Mouse (Mus musculus): ENCODE data around the gene Amh. TPM values are rescaled to one million over a fixed set of nuclear protein-coding genes. Genes with fewer than 3 reads are reported as not detected.

Amh gene
- polyA plus RNA-seq, 1 experiment from 2014 or later = not detected

DNA sequence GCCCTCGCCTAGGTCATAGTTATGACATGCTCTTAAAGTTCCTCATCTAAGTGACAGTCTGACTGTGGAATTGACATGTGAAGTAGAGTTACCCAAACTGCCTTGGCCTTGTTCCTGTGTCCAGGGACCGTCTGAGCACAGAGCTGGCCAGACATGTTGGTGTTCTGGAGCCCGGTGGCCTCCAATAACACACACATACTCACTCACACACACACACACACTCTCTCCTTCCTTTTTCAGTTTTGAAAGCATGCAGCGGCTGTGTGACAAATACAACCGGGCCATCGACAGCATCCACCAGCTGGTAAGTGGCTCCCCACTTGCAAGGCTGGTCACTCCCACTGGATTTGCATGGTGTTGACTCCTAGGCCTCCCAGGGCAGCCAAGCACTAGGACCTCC, 36.7 kb upstream of the Amh start:
- no peak overlapping the region for H3K4me3 ChIP-seq
- peaks cover 6% of the 10 kb centered on the region; the same call in 1 of the 2 replicates for H3K4me1 ChIP-seq
- no peaks in the 10 kb centered on the region for H3K9me3 ChIP-seq (replicated peaks)
- H3K27me3 ChIP-seq (ENCODE audit: low read depth, poor library complexity, severe bottlenecking) = no peaks in the 10 kb centered on the region
- no peak for DNase-seq (ENCODE audit: low spot score)
- peaks cover 97% of the 10 kb centered on the region for H3K36me3 ChIP-seq
- no peak overlapping the region for H3K27ac ChIP-seq
- WGBS = 91% methylated on average over 6 of the region's 6 CpGs

GRCm38 (mm10) chr10:80773816-80774215, 31.2 kb upstream of the Amh start:
- DNase-seq (ENCODE audit: low spot score) = no peak
- Histone ChIP-seq H3K27me3 (ENCODE audit: low read depth, poor library complexity, severe bottlenecking) (no peaks in the 10 kb centered on the region), H3K4me3 (no peak overlapping the region), H3K27ac (peak overlapping the region; percentile 27), H3K4me1 (peaks cover 19% of the 10 kb centered on the region), H3K9me3 (replicated peaks) (no peaks in the 10 kb centered on the region), H3K36me3 (peaks cover 100% of the 10 kb centered on the region)
- 90% methylated on average over 5 of the region's 5 CpGs for WGBS

DNA sequence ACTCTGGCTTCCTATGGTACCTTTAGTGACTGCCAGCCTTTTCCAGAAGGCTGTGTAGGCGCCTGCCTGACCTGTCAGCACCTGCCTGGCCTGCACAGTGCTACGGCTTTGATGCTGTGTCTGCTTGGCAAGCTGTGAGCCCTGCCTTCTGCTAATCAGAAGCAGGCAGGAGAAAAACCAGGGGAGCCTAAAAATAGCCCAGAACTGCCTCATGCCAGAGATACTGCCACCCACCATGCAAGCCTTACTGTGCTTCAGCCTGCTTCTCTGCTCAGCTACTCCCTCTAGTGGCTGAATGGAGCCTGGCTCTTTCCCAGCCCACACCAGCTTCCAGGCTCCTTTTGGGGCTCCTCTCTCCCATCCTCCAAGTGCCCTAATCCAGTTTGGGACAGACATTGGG, 30.5 kb upstream of the Amh start:
- H3K27me3 ChIP-seq (ENCODE audit: low read depth, poor library complexity, severe bottlenecking) = no peaks in the 10 kb centered on the region
- peak; percentile 75 for DNase-seq (ENCODE audit: low spot score)
- peak overlapping the region; percentile 27; the same call in 1 of the 2 replicates for H3K27ac ChIP-seq
- 27% methylated on average over 2 of the region's 2 CpGs for WGBS
- H3K4me1 ChIP-seq = peaks cover 19% of the 10 kb centered on the region
- H3K9me3 ChIP-seq (replicated peaks) = no peaks in the 10 kb centered on the region
- H3K4me3 ChIP-seq = no peak overlapping the region
- peaks cover 100% of the 10 kb centered on the region for H3K36me3 ChIP-seq

DNA sequence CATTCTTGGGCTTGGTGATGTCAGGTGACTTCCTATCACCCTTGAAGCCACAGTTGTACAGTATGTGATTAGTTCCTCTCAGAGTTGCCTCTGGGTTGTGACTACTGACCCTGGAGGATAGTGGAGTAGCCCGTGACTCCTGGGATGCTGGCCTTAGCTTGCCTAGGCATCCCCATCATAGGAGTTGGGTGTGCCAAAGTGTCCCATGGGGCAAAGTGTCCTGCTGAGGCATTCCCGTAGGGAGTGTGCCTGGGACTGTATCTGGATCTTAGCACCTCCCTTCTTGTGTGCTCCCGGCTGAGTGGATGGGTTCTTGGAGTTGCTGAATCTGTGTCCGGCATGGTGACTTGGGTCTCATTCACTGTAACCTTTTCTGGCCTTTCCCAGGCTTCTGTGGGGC, 30.1 kb upstream of the Amh start:
- 82% methylated on average over 4 of the region's 4 CpGs for WGBS
- Histone ChIP-seq H3K4me3 (no peak overlapping the region), H3K4me1 (peaks cover 19% of the 10 kb centered on the region), H3K27me3 (ENCODE audit: low read depth, poor library complexity, severe bottlenecking) (no peaks in the 10 kb centered on the region), H3K27ac (no peak overlapping the region), H3K9me3 (replicated peaks) (no peaks in the 10 kb centered on the region), H3K36me3 (peaks cover 100% of the 10 kb centered on the region)
- DNase-seq (ENCODE audit: low spot score) = no peak

- peaks cover 100% of the 10 kb centered on the region for H3K36me3 ChIP-seq
- peaks cover 19% of the 10 kb centered on the region for H3K4me1 ChIP-seq
- no peaks in the 10 kb centered on the region for H3K27me3 ChIP-seq (ENCODE audit: low read depth, poor library complexity, severe bottlenecking)
- H3K27ac ChIP-seq = no peak overlapping the region
- no peaks in the 10 kb centered on the region for H3K9me3 ChIP-seq (replicated peaks)
- DNase-seq (ENCODE audit: low spot score) = no peak
- WGBS = 88% methylated on average over 4 of the region's 4 CpGs
- H3K4me3 ChIP-seq = no peak overlapping the region
Observed at GRCm38 (mm10) chr10:80775731-80776130, 29.3 kb upstream of the Amh start.

GRCm38 (mm10) chr10:80776358-80776869, 28.6 kb upstream of the Amh start:
- H3K27me3 ChIP-seq (ENCODE audit: low read depth, poor library complexity, severe bottlenecking) = no peaks in the 10 kb centered on the region
- no peak overlapping the region for H3K4me3 ChIP-seq
- WGBS = 84% methylated on average over 6 of the region's 6 CpGs
- DNase-seq (ENCODE audit: low spot score) = no peak
- no peaks in the 10 kb centered on the region for H3K9me3 ChIP-seq (replicated peaks)
- peaks cover 19% of the 10 kb centered on the region for H3K4me1 ChIP-seq
- peaks cover 100% of the 10 kb centered on the region for H3K36me3 ChIP-seq
- H3K27ac ChIP-seq = no peak overlapping the region

- peaks cover 100% of the 10 kb centered on the region for H3K36me3 ChIP-seq
- H3K27me3 ChIP-seq (ENCODE audit: low read depth, poor library complexity, severe bottlenecking) = no peaks in the 10 kb centered on the region
- no peak for DNase-seq (ENCODE audit: low spot score)
- H3K27ac ChIP-seq = no peak overlapping the region
- H3K4me3 ChIP-seq = no peak overlapping the region
- H3K9me3 ChIP-seq (replicated peaks) = no peaks in the 10 kb centered on the region
- H3K4me1 ChIP-seq = peaks cover 19% of the 10 kb centered on the region
- 92% methylated on average over 5 of the region's 5 CpGs for WGBS
Observed at GRCm38 (mm10) chr10:80777123-80777522, 27.9 kb upstream of the Amh start.

GRCm38 (mm10) chr10:80779565-80779964, 25.5 kb upstream of the Amh start:
- no peaks in the 10 kb centered on the region for H3K9me3 ChIP-seq (replicated peaks)
- H3K4me3 ChIP-seq = no peak overlapping the region
- DNase-seq (ENCODE audit: low spot score) = no peak
- H3K36me3 ChIP-seq = peaks cover 100% of the 10 kb centered on the region
- H3K27ac ChIP-seq = no peak overlapping the region
- peaks cover 2% of the 10 kb centered on the region; the same call in 1 of the 2 replicates for H3K4me1 ChIP-seq
- no peaks in the 10 kb centered on the region for H3K27me3 ChIP-seq (ENCODE audit: low read depth, poor library complexity, severe bottlenecking)

DNA sequence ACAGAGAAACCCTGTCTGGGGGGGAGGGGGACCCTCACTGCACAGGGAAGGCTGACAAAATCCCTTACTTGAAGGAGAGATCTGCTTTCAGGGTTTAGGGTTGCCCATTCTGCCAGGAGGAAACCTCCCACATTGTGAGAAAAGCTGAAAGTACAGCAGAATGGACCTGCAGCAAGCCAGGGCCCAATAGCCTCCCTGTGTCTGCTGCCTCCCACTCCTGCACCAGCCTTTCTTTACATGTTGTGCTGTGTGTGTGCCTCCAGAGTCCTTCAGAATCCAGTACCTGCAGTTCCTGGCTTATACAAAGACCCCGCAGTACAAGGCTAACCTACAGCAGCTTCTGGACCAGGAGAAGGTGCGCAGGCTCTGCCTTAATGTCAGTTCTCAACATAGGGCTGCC, 20.7 kb upstream of the Amh start:
- H3K27me3 ChIP-seq (ENCODE audit: low read depth, poor library complexity, severe bottlenecking) = no peaks in the 10 kb centered on the region
- no peak for DNase-seq (ENCODE audit: low spot score)
- H3K9me3 ChIP-seq (replicated peaks) = no peaks in the 10 kb centered on the region
- H3K36me3 ChIP-seq = peaks cover 100% of the 10 kb centered on the region
- no peak overlapping the region for H3K27ac ChIP-seq
- WGBS = 97% methylated on average over 2 of the region's 2 CpGs
- H3K4me3 ChIP-seq = 0 out of 2 replicates have a peak overlapping the region, but pooled peaks have one; percentile 2
- no peaks in the 10 kb centered on the region for H3K4me1 ChIP-seq

GRCm38 (mm10) chr10:80784871-80785270, 20.2 kb upstream of the Amh start:
- Histone ChIP-seq H3K27ac (no peak overlapping the region), H3K4me3 (no peak overlapping the region), H3K27me3 (ENCODE audit: low read depth, poor library complexity, severe bottlenecking) (no peaks in the 10 kb centered on the region), H3K4me1 (no peaks in the 10 kb centered on the region), H3K36me3 (peaks cover 100% of the 10 kb centered on the region), H3K9me3 (replicated peaks) (no peaks in the 10 kb centered on the region)
- 94% methylated on average over 12 of the region's 12 CpGs for WGBS
- DNase-seq (ENCODE audit: low spot score) = no peak

- Histone ChIP-seq H3K36me3 (peaks cover 100% of the 10 kb centered on the region), H3K4me3 (0 out of 2 replicates have a peak overlapping the region, but pooled peaks have one; percentile 1), H3K9me3 (replicated peaks) (no peaks in the 10 kb centered on the region), H3K27ac (no peak overlapping the region), H3K4me1 (peaks cover 6% of the 10 kb centered on the region; the same call in 1 of the 2 replicates), H3K27me3 (ENCODE audit: low read depth, poor library complexity, severe bottlenecking) (no peaks in the 10 kb centered on the region)
- WGBS = 94% methylated on average over 11 of the region's 11 CpGs
- DNase-seq (ENCODE audit: low spot score) = no peak
Observed at GRCm38 (mm10) chr10:80785963-80786362, 19.1 kb upstream of the Amh start.

GRCm38 (mm10) chr10:80787517-80787916, 17.5 kb upstream of the Amh start:
- no peak for DNase-seq (ENCODE audit: low spot score)
- Histone ChIP-seq H3K4me1 (peaks cover 15% of the 10 kb centered on the region; the same call in 1 of the 2 replicates), H3K4me3 (no peak overlapping the region), H3K27me3 (ENCODE audit: low read depth, poor library complexity, severe bottlenecking) (no peaks in the 10 kb centered on the region), H3K9me3 (replicated peaks) (no peaks in the 10 kb centered on the region), H3K36me3 (peaks cover 100% of the 10 kb centered on the region), H3K27ac (no peak overlapping the region)
- 81% methylated on average over 2 of the region's 2 CpGs for WGBS

- no peak overlapping the region for H3K27ac ChIP-seq
- peaks cover 21% of the 10 kb centered on the region; the same call in 1 of the 2 replicates for H3K4me1 ChIP-seq
- no peaks in the 10 kb centered on the region for H3K27me3 ChIP-seq (ENCODE audit: low read depth, poor library complexity, severe bottlenecking)
- peak overlapping the region; percentile 4; the same call in 1 of the 2 replicates for H3K4me3 ChIP-seq
- H3K36me3 ChIP-seq = peaks cover 100% of the 10 kb centered on the region
- no peak for DNase-seq (ENCODE audit: low spot score)
- 84% methylated on average over 19 of the region's 19 CpGs for WGBS
- no peaks in the 10 kb centered on the region for H3K9me3 ChIP-seq (replicated peaks)
Observed at GRCm38 (mm10) chr10:80790761-80791404, 14.2 kb upstream of the Amh start.
